Mouse (Mus musculus) CH12F3 (cell line): ENCODE measurements at regions not wholly inside any gene's neighbourhood (a gene's known extent, or its start where the extent isn't known, plus 50 kb on each side); places are given as distances from the start of the nearest gene placed in this dataset.

Experiments used
- in situ Hi-C: fragments of 300-500 bp; cut with MboI; formaldehyde crosslinking; loops from 2 replicates; pipeline ENCODE4 v1.14.3; 2020; ENCODE audit warnings: low sequenced_read_pairs

GRCm38 (mm10) chr13:112024667-112025585, 216.1 kb upstream of the Map3k1 start:
- in situ Hi-C loops = no loop called here

- in situ Hi-C loops = no loop called here
Measured at GRCm38 (mm10) chr13:112025586-112025950, 216.8 kb upstream of the Map3k1 start.

DNA sequence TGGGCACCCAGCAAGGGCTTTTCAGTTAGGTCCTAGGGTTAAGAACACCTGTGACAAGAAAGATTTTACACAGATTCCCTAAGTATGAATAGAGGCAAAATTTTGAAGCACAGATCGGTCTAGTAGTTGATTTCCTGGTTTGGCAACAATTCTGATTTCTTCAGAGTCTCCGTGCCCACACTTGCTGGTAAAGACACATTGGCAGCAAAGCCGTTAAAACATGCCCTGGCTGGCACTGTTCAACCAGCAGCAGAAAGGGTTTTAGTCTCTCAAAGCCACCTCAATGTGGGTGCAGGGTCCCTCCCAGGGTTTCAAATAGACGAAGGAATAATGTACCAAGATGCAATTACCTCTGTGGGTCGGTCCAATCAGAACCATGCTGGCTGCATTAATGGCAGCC, 218.9 kb upstream of the Map3k1 start:
- in situ Hi-C loops = no loop called here

DNA sequence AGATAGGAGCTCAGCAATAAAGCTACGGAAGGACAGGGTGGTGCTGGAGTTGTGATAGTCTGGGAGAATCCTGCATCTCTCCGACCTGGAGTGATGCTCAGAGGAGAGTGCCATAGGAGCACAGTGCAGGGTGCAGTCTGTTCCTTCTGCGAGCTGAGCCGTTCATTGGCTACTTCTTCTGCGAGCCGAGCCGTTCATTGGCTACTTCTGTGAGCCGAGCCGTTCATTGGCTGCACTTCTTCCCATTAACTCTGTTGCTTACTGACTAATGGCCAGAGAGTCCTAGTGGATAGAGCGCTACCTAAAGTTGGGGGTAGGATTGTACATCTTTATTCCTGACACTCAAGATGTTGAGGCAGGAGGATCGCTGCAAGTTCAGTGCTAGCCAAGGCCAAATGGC, 222.3 kb upstream of the Map3k1 start:
- in situ Hi-C loops = no loop called here

DNA sequence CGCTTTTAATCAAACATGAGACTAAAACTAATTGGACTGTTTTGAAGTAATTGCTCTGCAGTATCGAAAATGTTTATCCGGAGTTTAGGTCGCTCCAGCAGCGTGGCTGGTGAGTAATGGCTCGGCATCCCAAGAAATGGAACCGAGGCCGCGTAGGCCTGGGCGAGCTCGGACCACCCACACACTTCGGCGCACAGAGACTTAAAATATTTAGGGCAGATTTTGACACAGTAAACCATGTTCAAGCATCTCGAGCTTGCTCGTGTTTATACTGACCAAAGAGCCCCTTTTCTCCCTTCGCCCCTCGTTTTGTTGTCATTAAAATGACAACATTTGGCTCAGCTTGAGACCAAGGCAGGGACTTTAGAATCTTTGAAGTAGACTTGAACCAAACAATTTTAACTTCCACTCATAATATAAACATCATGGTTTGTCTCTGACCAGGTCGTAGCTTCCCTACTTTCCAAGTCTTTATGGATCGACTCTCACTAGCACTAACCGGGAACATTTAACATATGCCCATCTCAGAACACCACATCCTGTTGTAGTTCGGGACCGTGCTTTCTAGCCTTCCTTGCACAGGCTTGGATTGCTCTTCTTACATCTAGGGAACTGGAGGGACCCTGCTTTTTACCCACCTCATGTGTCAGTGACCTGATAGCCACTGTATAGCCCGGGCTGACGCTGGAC, 223.0 kb upstream of the Map3k1 start:
- in situ Hi-C loops = no loop called here

GRCm38 (mm10) chr13:112037731-112038380, 229.1 kb upstream of the Map3k1 start:
- in situ Hi-C loops = no loop called here

DNA sequence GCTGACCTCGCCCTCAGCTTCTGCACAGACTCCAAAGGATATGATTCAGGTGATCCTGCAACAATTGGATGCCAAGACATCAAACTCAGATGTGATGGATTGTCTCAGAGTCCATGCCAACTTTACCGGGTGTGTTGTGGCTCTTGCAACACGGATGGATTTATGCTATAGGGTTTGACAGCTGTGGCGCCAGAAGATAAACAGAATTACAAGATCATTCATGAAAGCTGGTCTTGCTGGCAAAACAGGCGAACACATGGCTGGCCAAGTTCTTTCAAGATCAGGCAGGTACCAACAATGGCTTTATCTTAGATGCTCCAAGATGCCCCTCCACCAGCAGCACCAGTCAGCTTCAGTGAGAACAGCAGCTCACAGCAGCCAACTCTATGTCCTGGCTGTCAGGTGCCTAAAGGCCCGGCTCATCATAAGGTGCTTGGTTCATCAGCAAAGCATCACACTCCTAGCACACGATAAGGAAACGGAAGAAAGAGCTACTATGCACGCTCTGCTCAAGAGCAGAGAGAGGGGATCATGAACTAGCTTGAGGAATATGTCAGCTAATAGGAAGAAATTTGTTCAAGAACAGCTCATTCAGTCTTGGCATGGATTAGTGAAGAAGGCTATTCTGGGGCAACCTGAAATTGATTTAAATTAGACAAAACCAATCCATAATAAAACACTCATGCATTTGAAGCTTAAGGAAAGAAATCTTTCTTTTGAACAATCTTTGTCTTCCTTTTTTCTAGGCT, 229.9 kb upstream of the Map3k1 start:
- in situ Hi-C loops = no loop called here

DNA sequence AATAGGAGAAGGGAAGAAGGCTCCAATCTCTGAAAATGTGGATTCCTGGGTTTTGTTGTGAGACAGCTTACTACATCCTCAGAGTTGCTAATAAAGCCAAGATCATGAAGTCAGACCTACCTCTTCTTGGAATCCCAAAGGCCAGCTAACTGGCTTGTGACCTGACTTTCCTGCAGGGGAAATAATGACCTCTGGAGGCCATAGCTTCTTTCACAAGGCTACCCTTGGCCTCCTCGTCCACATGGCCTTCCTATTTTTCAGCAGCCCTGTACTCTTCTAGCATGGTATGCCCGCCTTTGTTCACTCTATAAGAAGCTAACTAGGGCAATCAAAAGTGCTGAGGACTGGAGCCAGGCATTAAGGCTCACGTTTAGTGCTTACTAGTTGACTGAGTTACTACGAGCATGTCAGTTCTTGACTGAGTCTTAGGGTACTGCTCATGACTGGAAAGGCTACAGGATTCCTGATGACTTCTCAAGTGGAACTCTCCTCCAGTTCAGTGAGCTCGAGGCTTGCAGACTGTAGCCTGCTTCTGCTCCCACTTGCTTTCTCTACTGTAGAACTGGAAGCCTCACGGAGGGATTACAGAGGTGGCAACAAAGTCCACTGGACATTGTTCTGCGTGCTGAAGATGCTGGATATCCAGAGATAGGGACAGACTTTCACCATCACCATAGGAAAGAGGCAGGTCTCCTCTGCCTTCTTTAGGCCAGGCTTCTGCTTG, 230.8 kb upstream of the Map3k1 start:
- in situ Hi-C loops = no loop called here

DNA sequence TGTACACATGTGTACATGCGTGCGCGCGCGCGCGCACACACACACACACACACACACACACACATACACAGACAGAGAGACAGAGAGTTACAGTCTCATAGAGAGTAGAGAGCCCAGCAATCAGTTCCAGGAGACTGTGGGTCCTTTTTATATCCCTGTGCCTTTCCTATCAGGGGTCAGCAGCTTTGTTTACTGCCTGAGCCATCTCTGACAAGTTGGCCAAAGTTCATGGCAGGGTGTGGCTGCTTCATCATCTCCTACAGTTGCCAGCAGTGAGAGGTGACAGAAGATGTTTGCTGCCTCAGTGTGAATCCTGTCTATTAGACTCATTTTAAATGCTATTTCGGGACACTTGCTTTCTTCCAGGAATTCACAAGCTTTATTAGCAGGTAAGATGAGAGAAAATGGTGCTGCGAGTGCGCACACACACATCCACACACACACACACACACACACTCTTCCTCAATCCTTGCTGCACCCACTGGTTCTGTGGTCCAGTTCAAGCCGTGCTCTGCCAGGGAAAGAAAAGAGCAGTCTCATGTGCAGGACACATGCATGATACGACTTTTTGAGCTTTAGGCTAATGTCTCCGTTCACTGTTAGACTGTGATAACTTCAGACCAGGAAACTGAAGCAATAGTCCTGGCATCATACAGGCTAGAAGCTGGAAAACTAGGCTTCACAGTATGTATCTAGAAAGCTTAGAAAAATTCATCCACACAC, 234.9 kb upstream of the Map3k1 start:
- in situ Hi-C loops = no loop called here

GRCm38 (mm10) chr13:112044372-112044771, 235.6 kb upstream of the Map3k1 start:
- in situ Hi-C loops = no loop called here

DNA sequence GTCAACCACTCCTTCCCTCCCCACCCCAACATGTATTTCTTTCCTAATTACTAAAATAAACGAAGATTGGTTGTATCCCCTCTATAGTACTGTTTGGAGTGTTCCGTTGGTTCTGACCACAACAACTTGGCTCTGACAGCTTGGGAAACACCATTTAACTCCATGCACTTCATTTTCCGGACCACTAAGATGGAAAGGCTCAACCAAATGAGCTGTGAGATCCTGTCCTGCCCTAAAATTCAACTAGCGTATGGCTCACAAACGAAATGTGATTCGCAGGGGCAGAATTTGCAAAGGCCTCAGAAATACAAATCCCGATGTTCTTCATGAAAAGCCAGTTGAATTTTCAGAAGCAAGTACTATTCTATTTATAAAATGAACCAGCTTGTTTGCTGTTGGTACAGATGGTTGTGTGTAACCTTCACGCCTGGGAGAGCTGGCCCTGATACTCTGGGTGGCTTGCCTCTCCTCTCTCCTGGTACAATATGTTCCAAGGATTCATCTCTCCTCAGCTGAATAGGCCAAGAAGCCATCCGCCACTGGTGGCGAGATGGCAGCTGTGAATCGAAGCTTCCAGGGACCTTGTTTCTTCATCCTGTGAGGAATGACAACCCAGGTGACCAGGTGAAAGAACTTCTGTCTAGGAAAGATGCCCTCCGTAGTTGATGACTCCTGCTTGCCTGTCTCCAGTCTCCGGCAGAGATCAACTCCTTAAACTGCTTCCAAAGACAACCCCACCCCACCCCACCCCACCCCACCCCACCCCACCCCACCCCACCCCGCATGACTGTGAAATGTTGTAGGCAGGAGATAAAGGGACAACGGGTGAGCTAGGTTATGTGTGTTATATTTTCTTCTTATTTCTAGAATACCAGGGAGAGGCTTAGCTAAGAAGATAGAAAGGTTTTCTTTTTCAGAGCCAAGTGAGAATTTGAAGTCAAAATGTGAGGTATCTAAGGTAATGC, 237.7 kb upstream of the Map3k1 start:
- in situ Hi-C loops = no loop called here

DNA sequence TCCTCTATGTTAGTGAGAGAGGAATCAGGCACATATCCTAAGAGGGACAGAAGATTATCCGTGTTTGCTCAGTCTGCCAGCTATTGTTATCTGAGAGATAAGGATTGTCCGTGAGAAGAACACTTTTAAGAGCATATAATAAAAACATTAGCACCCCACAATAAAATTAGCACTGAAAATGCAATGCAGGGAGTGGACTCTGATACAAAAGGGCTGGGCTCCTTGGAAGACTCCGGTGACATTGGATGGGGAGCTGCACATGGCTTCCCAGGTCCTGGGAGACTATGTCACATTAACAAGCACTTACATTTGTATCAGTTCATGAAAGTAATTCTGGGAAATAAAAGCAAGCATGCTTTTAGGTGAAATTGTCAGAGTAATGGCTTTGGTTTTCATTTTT, 238.6 kb upstream of the Map3k1 start:
- in situ Hi-C loops = no loop called here

GRCm38 (mm10) chr13:112047874-112048273, 239.1 kb upstream of the Map3k1 start:
- in situ Hi-C loops = no loop called here

GRCm38 (mm10) chr13:112048327-112048726, 239.5 kb upstream of the Map3k1 start:
- in situ Hi-C loops = no loop called here

DNA sequence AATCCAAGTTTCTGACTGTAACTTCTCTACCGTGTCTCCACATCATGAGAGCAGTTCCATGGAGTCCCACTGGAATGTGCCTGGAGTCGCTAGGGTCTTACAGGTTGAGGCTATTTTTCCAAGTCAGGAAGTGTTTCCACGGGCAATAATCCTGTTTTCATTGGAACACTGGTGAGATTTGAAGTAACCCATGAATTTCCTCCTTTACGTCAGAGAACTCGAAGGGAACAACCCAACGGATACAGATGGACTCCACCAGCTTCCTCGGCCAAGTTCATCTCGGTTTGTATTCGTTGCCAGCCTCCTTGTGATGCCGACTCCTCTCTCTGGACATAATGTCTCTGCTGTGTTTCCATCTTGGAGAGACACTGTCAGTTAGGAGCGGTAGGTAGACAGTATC, 237.4 kb upstream of the Ankrd55 start:
- in situ Hi-C loops = no loop called here

DNA sequence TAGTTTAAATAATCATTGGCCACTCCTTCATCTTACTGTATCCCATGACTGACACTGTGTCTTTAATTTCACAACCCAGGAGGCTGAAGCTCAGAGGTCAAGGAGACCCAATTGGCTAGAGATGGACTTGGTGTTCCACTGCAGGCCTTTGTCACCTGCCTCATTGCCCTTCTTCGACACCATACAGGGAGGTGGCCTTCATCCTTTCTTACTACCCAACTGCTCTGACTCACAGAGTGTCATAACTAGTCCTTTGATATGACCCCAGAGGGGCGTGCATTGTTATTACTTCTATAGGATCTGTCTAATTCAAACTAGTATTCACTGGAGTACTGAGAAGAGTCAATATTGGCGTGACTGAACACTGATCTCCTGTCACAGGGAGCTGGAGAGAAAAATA, 236.2 kb upstream of the Ankrd55 start:
- in situ Hi-C loops = no loop called here

- in situ Hi-C loops = no loop called here
Measured at GRCm38 (mm10) chr13:112052456-112052855, 235.8 kb upstream of the Ankrd55 start.

GRCm38 (mm10) chr13:112054879-112055371, 233.3 kb upstream of the Ankrd55 start:
- in situ Hi-C loops = no loop called here
